Mouse (Mus musculus): Measurements from ENCODE around the gene Srsf10.

- TF ChIP-seq CTCF (IDR thresholded peaks at IDR 0.05; ENCODE audit: low read depth) (no peak), EP300 (IDR thresholded peaks at IDR 0.05; ENCODE audit: low read depth) (no peak)
These were observed 53.9 kb downstream of the Srsf10 start for GRCm38 (mm10) chr4:135909326-135910066.
